Mouse (Mus musculus) C2C12 (cell line): ENCODE data around the gene Racgap1.

ENCODE experiments used
- CEBPB ChIP-seq: IDR thresholded peaks from one replicate; pipeline ENCODE4 v1.6.1; 2011; ENCODE audit warnings: low read depth, mild to moderate bottlenecking, control low read depth, moderate library complexity
- CTCF ChIP-seq: IDR thresholded peaks from one replicate; pipeline ENCODE4 v1.5.1; 2011; ENCODE audit not compliant: control insufficient read depth, insufficient read depth, insufficient read length
- FOSL1 ChIP-seq: IDR thresholded peaks from one replicate; pipeline ENCODE4 v1.8.0; 2011; ENCODE audit warnings: mild to moderate bottlenecking, low read length; ENCODE audit not compliant: poor library complexity, insufficient read depth, severe bottlenecking
- MAX ChIP-seq: IDR thresholded peaks from one replicate; pipeline ENCODE4 v1.6.1; 2011; ENCODE audit warnings: mild to moderate bottlenecking, control low read depth
- MYOD1 ChIP-seq: IDR thresholded peaks from one replicate; pipeline ENCODE4 v1.6.1; 2011; ENCODE audit warnings: low read depth; ENCODE audit not compliant: control insufficient read depth, insufficient read length
- MYOG ChIP-seq: IDR thresholded peaks from one replicate; pipeline ENCODE4 v1.6.1; 2011; ENCODE audit not compliant: control insufficient read depth, insufficient read length; ENCODE audit errors: extremely low read depth
- USF1 ChIP-seq: IDR thresholded peaks from one replicate; pipeline ENCODE4 v1.6.1; 2011; ENCODE audit warnings: low read depth, mild to moderate bottlenecking, control low read depth, moderate library complexity

DNA sequence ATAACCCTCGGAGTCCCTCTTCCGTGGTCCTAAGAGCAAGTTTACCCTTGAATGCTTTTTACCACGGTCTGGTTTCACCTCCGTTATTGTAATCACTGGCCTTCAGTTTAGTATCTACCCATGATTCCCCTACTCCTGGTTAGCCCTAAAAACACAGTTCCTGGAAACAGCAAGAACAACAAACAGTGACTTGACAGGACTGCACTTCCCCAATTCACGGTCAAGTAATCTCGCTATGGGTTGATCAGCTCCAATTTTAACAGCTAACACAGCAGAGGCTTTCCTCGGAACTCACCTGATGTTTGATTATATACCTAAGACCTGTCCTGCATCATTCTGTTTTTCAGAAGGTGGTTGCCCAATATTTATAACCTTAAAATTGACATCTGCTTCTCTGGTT, 16.8 kb downstream of the Racgap1 start:
- no peak for TF ChIP-seq CEBPB
- TF ChIP-seq CTCF = no peak
- TF ChIP-seq FOSL1 = no peak
- no peak for TF ChIP-seq MAX
- TF ChIP-seq USF1 = no peak
- TF ChIP-seq MYOD1 = no peak
- no peak for TF ChIP-seq MYOG
